Mouse (Mus musculus): ENCODE measurements around the gene Gm21854.
"Not testable (repeated sequence)": the region's sequence is repeated elsewhere in the genome, so short reads cannot be mapped to it uniquely, and the experiment has no call there.

Gm21854 gene

GRCm38 (mm10) chrY:5656686-5657085, at the start of gene Gm21854:
TSS of gene Gm21854 (plus strand) at chrY:5656986.
- not testable (repeated sequence) for DNase-seq (ENCODE audit: low spot score)
